Mouse (Mus musculus): Measurements from ENCODE around the gene Afg1l.

Gene Afg1l

GRCm38 (mm10) chr10:42297109-42297508 is 181.3 kb downstream of the Afg1l start:
- no peak for DNase-seq (ENCODE audit: low spot score in 2 of 2)

GRCm38 (mm10) chr10:42296559-42296958 is 181.8 kb downstream of the Afg1l start:
- no peak for DNase-seq (ENCODE audit: low spot score in 2 of 2)

- no peak for DNase-seq (ENCODE audit: low spot score in 2 of 2)
These were observed 183.3 kb downstream of the Afg1l start for GRCm38 (mm10) chr10:42295028-42295427.

- no peak for DNase-seq (ENCODE audit: low spot score in 2 of 2)
These were observed 184.0 kb downstream of the Afg1l start for GRCm38 (mm10) chr10:42294392-42294791.

DNA sequence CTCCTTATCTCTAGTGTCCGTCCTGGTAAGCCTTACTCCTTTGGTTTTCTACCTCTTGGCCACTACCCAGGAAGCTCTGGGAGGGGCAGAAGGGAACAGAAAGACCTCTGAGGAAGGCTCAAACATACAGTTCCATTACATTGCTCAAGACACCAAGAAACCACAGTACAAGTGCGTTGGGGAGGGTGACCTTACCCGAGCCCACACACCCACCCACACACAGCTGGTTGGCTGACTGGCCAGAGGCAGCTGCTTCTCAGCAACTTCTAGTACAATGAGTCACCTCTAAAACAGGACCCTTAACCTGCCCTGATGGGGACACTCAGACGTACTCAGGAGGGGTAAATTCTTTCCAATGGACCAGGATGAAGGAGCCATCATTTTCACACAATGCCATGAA is 184.5 kb downstream of the Afg1l start:
- no peak for DNase-seq (ENCODE audit: low spot score in 2 of 2)

DNA sequence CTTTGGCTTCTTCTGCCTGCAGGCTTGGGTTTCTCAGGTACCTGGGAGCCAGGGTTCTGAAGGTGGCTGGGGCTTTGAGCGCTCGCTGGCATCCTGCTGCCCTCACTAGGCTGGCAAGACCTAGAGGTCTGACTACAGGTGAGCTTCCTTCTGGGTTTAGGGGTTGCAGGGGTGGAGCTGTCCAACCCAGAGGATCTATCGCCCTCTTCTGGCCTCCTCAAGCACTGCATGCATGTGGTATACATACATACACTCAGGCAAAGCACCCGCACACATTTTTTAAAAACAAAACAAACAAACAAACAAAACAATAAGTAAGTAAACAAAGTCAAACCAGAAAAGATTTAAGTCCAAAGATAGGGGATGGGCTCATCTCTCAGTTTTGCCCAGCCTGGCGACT is 187.0 kb downstream of the Afg1l start:
- DNase-seq (ENCODE audit: low spot score in 2 of 2) = no peak

GRCm38 (mm10) chr10:42287666-42288065 is 190.7 kb downstream of the Afg1l start:
- no peak for DNase-seq (ENCODE audit: low spot score in 2 of 2)

DNA sequence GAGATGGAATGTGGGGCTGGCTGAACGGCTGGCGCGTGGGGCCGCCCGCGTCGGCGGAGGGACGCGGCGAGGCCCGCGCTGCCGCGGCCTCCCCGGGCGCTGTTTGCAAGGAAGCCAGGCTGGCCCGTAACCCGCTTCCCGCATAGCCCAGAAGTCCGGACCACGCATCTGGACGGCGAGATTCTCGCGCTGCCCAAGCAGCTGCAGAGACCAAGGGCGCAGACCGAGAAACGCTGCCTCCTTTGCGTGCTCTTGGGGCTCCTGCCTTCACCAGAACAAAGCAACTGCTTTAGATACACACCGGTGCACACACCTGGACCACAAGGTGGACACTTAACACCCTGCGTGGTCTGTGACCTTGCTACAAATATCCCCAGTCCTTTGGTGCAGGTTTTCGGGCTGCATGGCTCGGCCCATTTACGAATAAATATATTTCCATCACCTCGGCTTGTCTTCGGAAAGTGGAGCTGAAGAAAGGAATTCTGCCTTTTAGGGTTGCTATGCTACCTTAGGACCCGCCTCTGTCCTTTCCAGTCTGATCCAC is 200.0 kb downstream of the Afg1l start:
- DNase-seq (ENCODE audit: low spot score in 2 of 2) = no peak

DNA sequence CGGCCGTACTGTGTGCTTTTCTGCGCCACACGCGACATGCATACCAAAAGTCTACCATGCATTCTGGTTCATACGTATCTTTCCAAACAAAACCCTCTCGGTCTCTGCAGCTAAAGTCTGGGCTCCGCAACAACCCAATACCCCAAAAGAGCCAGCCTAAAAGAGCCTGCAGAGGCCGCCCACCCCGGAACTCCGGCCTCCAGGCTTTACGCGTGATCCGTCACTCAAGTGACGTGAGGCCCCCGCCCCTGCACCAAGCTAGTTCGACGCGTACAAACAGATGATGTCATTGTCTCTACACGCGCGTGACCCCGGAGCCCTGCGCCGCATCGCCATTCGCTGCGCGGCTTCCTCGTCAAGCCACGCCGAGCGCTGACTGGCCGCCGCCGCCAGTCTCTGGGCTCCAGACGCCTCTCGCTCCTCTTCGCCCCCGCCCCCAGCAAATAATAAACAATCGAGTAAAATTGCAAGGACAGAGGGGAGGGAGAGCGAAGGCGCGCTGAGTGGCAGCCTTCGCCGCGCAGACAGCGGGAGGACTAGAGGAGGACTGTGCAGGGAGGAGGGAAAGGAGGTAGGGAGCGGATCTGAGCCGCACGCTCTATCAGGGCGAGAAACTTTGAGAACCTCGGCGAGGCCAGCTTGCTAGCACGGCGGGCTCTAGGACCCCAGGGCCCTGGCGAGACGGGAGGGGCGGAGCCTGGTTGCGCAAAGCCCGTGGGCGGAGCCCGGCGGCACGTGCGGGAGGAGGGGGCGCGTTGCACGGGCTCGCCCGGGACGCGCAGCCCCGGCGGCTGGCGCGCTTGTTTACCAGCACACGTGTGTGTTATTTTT is 200.7 kb downstream of the Afg1l start:
- DNase-seq (ENCODE audit: low spot score in 2 of 2) = peak; percentile 95 to 98

DNA sequence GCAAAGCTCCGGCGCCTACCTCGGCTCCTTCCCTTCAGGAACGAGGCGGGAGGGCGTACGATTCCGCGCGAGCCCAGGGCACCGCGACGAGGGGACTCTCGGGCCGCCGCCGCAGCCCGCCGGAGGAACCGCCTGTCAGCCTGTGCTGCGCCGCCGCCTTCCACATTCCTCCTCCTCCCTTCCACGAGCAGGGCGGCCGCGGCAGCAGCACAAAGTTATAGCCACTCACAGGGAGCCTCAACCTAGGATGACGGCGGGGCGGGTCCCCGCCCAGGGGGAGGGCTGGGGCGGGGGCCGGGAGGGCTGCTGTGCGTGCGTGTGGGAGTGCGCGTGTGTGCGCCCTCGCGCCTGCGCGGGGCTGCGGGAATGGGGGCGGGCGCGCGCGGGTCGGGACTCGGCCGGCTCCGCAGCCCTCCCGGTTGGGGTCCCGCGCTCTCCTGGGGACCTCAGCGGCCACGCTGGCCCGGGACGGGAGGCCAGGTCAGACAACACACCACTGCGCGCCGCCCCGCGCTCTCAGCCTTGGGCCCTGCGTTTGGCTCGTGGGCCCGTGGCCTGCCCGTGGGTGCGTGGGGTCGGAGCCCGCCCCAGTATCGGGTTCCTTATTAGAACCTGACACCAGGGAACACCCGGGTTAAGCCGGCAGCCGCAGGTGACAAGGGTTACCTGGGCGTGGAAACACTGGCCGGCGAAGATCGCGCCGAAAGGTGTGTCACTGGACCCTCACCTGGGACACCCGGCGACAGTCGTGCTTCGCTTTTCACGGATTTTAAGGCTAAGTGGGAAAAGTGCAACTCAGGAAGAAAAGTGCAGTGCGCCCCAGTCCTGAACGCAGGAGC is 201.6 kb downstream of the Afg1l start, which contains the start of gene Foxo3:
Gene Foxo3, minus strand, starts transcription at position 249 of the 839 bp plus-strand sequence.
- DNase-seq (ENCODE audit: low spot score in 2 of 2) = peak; percentile 76 to 78

GRCm38 (mm10) chr10:42275871-42276501 is 202.4 kb downstream of the Afg1l start:
- no peak for DNase-seq (ENCODE audit: low spot score in 2 of 2)

DNA sequence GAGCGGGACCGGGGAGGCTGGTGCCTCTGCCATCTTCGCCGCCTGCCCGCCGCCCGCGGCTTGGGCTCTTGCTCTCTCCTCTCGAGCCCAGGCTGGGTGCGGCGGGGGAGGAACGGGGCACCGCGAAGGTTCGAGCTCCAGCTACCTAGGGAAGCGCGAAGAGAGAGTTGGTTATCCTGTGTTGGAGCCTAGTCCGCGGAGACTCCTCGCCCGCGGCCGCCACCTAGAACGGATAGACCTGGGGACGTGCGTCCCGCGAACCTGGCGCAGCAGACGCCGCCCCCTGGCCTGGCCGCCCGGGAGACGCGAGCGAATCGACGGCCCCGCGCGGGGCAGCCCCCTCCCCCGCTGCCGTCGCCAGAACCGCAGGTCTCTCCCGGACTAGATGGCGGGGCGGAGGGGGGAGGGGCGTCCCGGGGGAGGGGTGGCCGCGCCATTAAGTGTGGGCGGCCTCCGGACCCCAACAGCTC is 202.9 kb downstream of the Afg1l start:
- peak; percentile 21 to 36 for DNase-seq (ENCODE audit: low spot score in 2 of 2)

GRCm38 (mm10) chr10:42274712-42275400 is 203.5 kb downstream of the Afg1l start:
- no peak for DNase-seq (ENCODE audit: low spot score in 2 of 2)

DNA sequence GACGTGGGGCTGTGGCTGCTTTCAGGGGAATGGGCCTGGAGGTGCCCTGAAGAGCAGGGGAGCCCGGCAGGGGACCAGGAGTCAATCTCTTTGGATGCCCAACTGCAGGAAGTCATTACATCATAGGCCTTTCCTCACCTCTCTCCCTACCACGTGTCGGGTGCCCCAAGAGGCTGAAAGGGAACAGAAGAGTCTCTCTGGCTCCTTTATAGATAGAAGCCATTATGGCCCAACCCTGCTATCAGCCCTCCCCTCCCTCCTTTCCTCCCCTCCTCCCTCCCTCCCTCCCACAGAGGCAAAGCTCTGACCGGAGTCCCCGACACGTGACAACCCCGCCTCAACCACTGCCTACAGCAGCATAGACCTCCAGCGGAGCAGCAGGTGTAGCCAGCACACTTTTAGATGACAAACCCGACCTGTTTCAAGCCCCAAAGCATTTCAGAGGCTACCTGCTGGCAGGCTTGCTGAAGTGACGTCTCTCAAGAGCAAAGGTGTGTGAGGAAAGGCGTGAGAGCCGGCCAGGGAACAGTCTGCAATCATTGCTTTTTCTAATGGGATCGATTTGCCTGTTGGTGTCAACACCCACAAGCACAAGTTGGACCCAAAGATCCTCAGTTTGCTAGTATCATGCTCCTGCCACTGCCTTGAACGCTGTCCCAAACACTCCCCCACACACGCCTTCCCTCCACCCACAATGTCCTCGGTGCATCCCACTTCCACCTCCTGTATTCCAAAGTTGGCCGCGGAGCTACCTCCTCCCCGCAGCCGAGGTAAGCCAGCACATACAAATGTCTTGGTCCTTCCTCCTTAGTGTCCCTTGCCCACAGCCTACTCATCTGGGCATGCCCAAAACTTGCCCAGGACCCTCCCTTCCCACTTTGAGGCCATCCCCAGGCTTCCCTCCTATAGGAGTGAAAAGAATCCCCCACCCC is 204.3 kb downstream of the Afg1l start:
- no peak for DNase-seq (ENCODE audit: low spot score in 2 of 2)

DNA sequence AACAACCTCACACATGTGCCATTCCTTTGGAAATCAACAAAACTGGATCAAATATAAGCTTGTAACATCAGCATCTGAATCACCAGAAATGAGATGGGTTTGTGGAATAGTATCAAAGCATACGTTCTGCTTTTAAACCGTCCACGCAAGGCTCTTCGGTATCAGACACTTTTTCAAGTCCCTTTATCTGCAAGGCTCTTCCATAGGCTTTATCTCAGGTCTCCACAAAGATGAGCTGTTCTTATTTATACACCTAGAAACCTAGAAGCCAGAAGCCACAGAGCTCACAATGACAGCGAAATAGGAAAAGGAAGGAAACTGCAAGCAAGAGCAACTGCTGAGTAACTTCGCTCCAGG is 205.0 kb downstream of the Afg1l start:
- DNase-seq (ENCODE audit: low spot score in 2 of 2) = no peak

DNA sequence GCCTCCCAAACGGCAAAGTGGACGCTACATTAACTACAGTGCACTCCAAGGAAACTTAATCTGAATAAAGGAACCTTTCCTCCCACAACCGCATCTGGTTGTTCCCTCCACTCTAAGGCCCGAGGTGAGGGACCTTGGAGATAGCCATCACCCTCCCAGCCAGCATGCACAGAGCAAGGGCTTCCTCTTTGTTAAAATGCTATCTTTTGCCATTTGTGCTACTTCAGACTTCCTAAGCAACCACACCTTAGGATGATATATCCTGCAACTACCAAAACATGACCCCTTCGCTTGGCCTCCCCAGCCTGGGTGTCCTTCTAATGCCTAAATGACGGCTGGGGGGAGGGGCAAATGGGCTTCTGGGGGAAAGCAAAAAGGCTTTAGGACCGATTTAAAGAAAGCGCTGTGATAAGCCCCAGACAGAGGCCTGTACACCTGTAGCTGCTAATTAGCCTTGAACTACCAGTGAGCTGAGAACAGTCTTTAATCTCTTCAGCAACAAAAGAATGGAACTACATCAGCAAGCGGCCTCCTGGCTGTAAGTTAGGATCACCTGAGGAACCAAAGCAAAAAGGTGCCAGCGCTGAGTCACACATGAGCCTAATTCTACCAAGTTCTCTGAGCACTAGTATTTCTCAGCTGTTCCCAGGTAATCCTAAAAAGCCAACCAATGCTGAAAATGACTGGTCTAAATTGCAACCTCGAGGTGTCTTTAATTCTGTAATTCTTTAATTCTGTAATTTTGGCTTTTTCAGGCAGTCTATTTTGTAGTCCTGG is 206.7 kb downstream of the Afg1l start:
- DNase-seq (ENCODE audit: low spot score in 2 of 2) = no peak

DNA sequence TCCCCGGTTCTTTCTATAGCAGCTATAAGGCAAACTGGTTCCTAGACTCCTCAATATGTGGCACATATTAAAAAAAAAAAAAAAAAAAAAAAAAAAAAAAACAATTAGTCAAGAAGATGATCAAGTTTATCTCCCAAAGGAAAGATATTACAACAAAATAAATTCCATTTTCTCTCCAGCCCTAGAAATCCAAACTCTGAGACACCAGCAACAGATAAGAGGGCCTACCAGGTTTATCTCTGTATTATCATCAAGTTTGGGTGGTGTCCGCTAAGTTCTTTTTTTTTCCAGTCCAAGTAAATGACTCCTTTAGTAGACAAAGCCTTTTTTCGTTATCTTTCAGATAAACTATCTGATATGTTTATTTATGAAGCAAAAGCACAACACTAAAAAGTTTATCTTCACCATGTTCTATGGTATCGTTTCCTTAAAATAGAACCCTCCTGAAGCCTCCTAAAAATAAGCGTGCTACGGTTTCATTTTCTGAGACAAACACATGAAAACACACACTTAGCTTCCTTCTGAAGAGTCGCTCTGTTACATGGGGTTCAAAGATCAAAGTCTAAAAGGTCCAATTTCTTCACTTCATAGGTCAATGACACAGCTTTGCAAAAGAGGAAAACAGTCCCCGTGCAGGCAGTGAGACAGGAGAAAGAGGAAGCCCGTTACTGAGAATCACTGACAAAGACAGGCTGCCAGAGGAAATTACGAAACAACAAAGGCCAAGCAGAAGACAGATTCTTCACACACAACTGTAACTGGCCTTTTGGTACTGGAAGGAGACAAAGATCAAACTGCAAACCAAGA is 207.9 kb downstream of the Afg1l start:
- no peak for DNase-seq (ENCODE audit: low spot score in 2 of 2)

- no peak for DNase-seq (ENCODE audit: low spot score in 2 of 2)
These were observed 208.9 kb downstream of the Afg1l start for GRCm38 (mm10) chr10:42269281-42270025.

All from frontal cortex, postnatal 25 days (tissue).